Comparison of ENCODE assay signal across 8 mouse cellular contexts in the genomic region with DNA sequence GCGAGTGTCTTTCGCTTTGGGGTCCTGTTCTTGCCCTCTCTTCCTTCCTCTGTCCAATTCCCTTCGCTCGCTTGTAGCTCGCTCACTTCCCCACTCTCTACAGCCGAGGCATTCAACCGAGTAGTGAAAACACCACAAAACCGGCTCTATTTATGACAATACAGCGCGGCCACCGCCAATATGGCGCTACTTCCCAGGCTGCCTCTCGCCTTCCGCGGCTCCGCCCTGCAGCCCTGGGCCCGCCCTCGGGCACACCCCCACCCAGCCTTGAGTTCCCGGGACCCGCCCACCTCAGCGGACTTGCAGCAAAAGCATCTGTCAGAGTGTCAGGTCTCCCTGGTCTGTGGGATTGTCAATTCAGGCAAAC. TPM values are rescaled to one million over a fixed set of nuclear protein-coding genes. Genes with fewer than 3 reads are reported as not detected.
DNase-seq lines count a peak whose midpoint lies in the region; ATAC-seq lines count a peak whose summit lies in the region.

A gene (minus strand): TSS at position 194 of the 367 bp plus-strand sequence.

- peak; percentile 95 to 98 for DNase-seq in adrenal gland, adult (ENCODE audit: inconsistent age in 2 of 2, low spot score in 1 of 2)
- peak; percentile 96 for DNase-seq in embryo, embryonic 10.5 days (ENCODE audit: low spot score)
- peak; percentile 92 for DNase-seq in gastrocnemius, postnatal 14 days
- DNase-seq in left cerebral cortex, postnatal 10 days (ENCODE audit: extremely low spot score in 1 of 2, low spot score in 2 of 2), result peak; percentile 85 to 95
- DNase-seq in right cerebral cortex, postnatal 25 days, result peak; percentile 92
- DNase-seq in urinary bladder, postnatal 4 days (ENCODE audit: low spot score in 2 of 2), result peak; percentile 86 to 91

- intact Hi-C loops in gastrocnemius, postnatal 14 days (cut with DNase I; ENCODE audit: low total_unique reads), result no loop called here
- intact Hi-C loops in left cerebral cortex, postnatal 10 days (cut with DNase I), result loop anchor here (10.0 kb wide), 1 partner anchor 60 kb away; no protein-coding TSS in a partner anchor

- peak; percentile 95 for ATAC-seq in inflammation-experienced regulatory T-cells, adult 6 months
- ATAC-seq in megakaryocyte-erythroid progenitor cell, adult 5-6 weeks (replicated peaks; ENCODE audit: low FRiP score, low TSS enrichment, poor library complexity, severe bottlenecking), result peak; percentile 100

RNA-seq across cellular contexts. Expression of the gene that starts here (rescaled TPM):
- total RNA-seq in gastrocnemius, postnatal 14 days (2021), result 1 to 10 TPM; 3.6 to 4.0 TPM
- 10 to 100 TPM; 38.4 to 44.2 (median 40.9) TPM for polyA plus RNA-seq in inflammation-experienced regulatory T-cells, adult 6 months (2017; shearing (Covaris generic))
- 10 to 100 TPM; 20.2 to 20.3 TPM for total RNA-seq in left cerebral cortex, postnatal 10 days (2021)
- 10.7 and 16.3 TPM in 2 replicates for total RNA-seq in megakaryocyte-erythroid progenitor cell, adult 5-6 weeks (2014; fragmentation: Nextera tagmentation)
- 13.5 and 20.5 TPM in 2 replicates for total RNA-seq in megakaryocyte-erythroid progenitor cell, adult 5-6 weeks (2017)

Comparison
In these comparisons a context has a peak if more than half of its experiments do, and no peak if none do; other contexts are left out.
1. Peak in every context shown above with its lines: DNase-seq and ATAC-seq.